Mouse (Mus musculus): ENCODE data around the gene Prdm2.

Gene Prdm2

DNA sequence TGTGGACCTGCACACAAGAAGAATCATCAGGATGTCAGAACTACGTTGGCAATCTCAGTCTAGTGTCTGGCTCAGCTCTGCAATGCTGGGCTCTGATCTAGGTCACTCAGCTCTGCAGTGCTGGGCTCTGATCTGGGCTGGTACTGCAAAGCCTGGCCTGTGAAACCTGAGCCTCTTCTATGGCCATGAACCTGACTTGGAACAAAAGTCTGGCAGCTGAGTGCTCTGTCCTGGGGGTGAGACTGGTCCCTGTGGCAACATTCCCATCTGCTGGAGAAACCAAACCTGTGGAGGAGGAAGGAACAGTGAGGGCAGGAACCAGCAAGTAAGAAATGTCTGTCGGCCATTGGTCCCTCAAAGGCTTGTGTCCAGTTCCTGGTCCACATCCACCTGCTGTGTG is 109.0 kb downstream of the Prdm2 start:
- no peak for DNase-seq

DNA sequence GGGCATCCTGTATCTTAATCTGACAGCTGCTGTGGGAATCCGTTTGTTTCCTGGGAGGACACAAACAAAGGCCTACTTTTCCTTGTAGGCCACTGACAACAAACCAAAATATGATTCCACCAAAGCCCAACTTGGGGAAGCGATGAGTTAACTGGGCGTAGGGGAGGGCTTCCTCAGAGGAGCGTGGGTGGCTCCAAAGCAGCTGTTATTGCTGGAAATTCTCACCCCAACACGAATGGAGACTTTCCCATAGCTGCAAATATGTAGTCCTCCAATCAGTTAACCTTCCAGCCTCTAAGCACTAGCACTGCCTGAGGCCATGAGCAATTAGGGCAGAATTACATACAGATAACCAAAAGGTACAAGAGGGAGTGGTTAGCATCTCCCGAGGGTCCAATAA is 112.6 kb downstream of the Prdm2 start:
- no peak for DNase-seq

DNA sequence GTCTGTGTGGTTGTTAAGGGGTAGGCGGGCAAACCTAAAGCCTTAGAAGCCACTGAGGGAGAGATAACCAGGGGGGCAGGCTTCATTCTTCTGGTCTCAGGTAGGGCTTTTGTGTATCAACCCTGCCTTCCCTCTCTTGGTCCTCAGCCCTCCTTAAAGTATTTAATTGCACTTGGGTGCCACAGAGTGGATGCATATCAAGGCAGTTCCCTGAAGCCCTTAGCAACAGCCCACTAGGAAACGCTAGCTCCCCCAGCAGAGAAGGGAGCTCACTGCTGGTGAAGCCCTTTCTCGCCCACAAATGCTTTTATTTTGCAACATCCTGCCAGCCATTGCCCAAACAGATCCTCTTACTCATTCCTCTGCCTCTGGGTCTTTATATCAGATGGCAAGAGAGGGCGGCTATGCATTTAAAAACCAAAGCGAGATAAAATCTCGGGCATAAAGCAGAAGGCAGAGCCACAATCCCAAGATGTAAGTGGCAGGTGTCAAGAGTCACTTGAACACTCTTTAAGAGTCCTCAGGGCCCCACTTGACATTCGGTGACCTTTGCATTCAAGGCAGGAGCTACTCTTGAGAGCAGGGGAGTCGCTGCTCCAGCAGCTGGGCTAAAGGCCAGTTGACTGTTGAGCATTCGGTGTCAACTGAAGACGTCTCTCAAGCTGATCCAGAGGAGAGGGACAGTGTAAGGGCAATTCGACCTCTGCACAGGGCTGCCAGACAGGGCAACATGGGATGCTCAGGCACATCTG is 113.3 kb downstream of the Prdm2 start:
- no peak for DNase-seq

DNA sequence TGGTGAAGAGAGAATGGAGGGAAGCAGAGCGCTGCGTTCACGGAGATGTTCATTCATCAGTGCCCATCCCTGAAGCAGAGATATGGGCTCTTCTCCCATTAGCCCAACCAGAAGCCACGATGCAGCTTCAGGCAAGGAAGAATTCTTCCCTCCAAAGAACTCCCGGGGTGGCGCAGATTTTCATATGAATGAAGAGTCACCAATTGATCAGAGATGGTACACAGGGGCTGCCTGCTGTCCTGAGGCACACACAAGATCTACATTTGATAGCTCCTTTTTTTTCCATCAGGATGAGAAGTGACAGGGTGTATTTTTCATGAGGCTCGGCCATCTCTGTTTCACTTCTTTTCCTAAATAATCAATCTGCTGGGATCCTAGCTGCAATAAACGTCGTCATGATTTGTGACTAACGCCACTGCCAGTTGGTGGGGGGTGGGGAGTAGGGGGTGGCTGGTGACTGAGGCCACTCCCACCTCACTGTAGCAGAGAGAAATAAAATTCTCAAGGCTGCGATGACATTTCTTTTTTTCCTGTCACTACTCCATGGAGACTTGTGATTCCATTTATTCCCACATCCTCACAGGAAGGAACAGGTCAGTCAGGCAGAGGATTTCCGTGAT is 120.6 kb downstream of the Prdm2 start:
- no peak for DNase-seq

DNA sequence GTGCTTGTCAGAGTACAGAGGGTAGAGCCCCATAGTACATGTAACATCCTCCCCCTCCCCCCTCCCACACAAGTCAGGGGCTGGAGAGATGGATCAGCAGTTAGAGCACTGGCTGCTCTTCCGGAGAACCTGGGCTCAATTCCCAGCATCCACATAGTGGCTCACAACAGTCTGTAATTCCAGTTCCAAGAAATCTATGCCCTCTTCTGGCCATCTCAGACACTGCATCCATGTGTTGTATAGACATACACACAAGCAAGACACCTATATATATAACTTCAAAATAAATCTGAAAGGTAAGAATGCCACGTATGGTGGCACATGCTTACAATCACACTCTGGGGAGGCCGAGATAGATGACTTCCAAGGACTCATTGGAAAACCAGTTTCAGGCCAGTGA is 122.2 kb downstream of the Prdm2 start:
- no peak for DNase-seq

DNA sequence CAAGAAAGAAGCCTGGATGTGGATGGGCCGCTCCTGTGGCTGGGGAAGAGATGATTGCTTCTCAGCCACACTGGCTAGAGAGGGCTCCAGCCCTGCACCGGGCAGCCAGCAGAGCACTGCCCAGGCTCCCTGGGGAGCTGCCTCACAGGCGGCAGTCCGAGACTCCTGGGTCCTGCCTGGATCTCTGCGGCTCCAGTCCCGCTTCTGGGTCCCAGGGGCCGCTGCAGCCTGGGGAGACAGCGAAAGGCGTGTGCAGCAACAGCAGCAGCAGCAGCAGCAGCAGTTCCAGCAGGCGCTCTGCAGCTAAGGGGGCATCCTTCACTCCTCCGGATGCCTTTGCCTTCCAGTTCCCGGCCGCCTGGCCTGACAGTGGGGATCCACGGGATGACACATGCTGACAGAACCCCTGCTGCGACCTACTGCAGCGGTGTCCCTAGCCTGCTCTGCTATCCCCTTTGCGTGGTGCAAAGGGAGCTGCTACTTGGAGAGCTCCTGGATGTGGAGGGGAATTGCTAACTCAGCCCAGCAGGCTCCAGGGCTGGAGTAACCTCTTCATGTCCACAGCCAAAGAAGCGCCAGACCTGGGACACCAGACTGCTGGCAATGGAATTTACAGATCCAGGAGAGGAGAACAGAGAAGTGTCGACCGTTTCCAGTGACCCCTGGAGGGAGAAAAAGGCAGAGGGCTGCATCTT is 138.6 kb downstream of the Prdm2 start:
- DNase-seq, result no peak

DNA sequence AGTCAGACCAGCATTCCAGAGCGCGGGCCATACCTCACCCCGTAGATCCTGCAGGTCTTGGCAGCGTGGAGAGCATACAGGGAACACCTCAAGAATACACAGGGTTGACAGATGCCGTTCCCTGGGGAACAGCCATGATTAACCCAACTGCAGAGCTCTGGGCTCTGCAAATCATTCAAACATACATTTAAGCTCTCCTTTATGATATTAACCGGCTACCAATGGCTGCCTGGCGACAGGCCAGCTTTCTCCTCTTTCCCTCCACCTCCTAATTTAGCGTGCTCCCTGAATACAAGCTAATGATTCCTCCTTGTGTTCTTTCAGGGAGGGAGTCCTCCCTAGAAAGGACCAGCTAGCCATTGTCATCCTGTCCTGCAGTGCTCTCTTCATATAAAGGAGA is 141.0 kb downstream of the Prdm2 start:
- DNase-seq, result no peak

DNA sequence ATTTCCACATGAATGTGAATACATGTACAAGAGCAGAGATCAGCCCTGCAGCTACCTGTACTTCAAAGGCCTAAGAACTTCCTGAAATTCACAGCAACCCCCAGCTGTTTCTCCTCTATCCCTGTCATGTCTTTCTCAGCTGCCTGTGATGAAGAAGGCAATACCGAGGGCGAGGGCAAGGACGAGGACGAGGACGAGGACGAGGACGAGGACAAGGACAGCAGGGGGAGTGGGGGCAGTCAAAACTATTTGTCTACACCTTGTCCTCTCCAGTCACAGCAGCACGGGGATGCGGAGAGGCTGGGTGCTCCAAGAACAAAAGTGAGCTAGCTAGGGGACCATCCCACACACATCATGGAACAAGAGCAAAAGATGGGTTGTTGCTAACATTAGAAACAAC is 145.8 kb downstream of the Prdm2 start:
- DNase-seq, result no peak

DNA sequence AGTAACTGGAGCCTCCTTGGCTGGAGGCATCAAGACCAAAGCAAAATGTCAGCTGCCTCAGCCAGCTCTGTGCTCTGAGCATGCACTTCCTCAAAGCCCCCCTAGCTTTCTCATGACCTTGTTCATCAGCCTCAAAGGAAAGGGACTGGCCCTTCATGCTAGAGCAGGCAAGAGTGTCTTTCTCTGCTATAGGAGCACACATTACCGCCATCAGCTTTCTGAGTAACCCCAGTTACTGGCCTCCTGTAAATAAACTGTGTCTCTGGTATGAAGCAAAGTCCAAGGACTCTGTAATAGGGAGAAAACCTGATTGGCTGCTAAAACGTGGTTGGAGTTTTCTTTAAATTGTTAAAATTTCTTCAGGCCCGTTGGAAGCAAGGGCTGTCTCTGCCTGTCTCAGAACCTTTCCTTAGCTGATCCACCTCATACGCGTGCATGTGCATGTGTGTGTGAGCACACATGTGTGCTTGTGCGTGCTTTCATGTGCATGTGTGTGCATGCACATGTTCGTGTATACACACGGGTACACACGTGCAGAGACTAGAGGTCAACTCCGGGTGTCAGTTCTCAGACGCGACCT is 153.9 kb downstream of the Prdm2 start:
- no peak for DNase-seq
